Mouse (Mus musculus): ENCODE results near the gene Thra.

DNA sequence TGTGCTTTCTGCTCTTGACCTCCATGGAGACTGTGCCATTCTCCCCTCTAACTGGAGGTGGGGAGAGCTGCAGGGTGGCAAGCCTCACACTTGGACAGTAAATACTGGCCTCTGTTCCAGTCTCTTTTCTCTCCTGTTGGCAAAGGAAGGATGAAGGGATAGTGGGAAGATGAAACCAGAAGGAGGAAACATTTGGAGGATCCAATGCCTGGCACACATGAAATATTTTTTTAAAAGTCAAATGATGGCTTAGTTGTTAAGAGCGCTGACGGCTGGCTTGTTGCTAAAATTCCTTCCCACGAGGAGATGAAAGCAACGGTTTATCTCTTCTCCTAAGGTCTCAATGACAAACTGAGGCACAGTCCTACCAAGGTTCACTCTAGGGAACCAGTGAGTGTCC is 5.3 kb upstream of the Thra start:
- TF ChIP-seq CTCF (IDR thresholded peaks at IDR 0.05; ENCODE audit: low read depth, low read length) (no peak), POLR2A (IDR thresholded peaks at IDR 0.05; ENCODE audit: borderline replicate concordance, low read depth, low read length) (no peak)
